Comparison of ENCODE assay signal across 21 mouse cellular contexts in the genomic region with DNA sequence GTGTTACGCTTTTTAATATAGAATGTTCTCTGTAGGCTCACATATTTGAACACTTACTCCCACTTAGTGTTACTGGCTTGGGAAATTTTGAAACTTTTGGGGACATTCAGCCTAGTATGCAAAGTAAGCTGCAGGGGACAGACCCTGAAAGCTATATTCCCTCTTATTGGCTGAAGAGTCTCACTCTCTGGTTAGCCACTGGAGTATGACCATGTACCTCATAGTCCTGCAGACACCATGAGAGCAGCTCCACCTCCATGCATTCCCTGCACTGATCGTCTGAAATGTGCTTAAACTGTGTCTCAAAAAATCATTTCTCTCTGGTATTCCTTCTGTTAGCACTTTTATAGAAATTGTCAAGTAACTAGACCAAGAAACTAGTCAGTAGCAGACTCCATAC.
"Had no signal": no experiment of that assay in that cellular context is flagged by ENCODE, and none has a peak within 500 bp of the region (broad histone marks: within the 10 kb centered on the region; RNA-seq: fewer than 3 reads in every experiment).

No protein-coding gene starts in this region.

- H3K9me3 ChIP-seq: midbrain, embryonic 10.5 days; midbrain, embryonic 13.5 days; neural tube, embryonic 13.5 days; neural tube, embryonic 15.5 days; stomach, embryonic 15.5 days had no signal

- H3K27ac ChIP-seq: liver, embryonic 14.5 days; midbrain, embryonic 10.5 days; midbrain, embryonic 13.5 days; neural tube, embryonic 13.5 days; neural tube, embryonic 15.5 days; stomach, embryonic 15.5 days; stomach, postnatal 0 days had no signal

- H3K4me2 ChIP-seq: lung, embryonic 14.5 days; midbrain, embryonic 13.5 days; neural tube, embryonic 13.5 days; neural tube, embryonic 15.5 days; stomach, embryonic 15.5 days had no signal

- H3K36me3 ChIP-seq: midbrain, embryonic 10.5 days; midbrain, embryonic 13.5 days; neural tube, embryonic 13.5 days; neural tube, embryonic 15.5 days; stomach, embryonic 15.5 days had no signal

- DNase-seq: lung, adult 18-20 months; lung, embryonic 14.5 days; lung, postnatal 14 days; lung, postnatal 36 days; retina, postnatal 1 day; right cerebral cortex, adult 18-20 months; right cerebral cortex, postnatal 25 days; right cerebral cortex, postnatal 4 days; spleen, adult 18-20 months; thymus, adult 2 months; thymus, postnatal 25 days; thymus, postnatal 4 days had no signal

- ATAC-seq: midbrain, embryonic 13.5 days; midbrain, embryonic 16.5 days had no signal

- H3K4me3 ChIP-seq: midbrain, embryonic 10.5 days; midbrain, embryonic 13.5 days; myocyte; neural tube, embryonic 13.5 days; neural tube, embryonic 15.5 days; stomach, embryonic 15.5 days had no signal

- H3K27me3 ChIP-seq: midbrain, embryonic 13.5 days; neural tube, embryonic 13.5 days; neural tube, embryonic 15.5 days; stomach, embryonic 15.5 days had no signal

- H3K9ac ChIP-seq: liver, embryonic 14.5 days; lung, embryonic 14.5 days; midbrain, embryonic 13.5 days; neural tube, embryonic 13.5 days; neural tube, embryonic 15.5 days; stomach, embryonic 15.5 days had no signal

- H3K4me1 ChIP-seq: midbrain, embryonic 10.5 days; midbrain, embryonic 13.5 days; neural tube, embryonic 13.5 days; neural tube, embryonic 15.5 days; stomach, embryonic 15.5 days had no signal
